Mouse (Mus musculus): Measurements from ENCODE around the gene Insl3. TPM values are rescaled to one million over a fixed set of nuclear protein-coding genes. Genes with fewer than 3 reads are reported as not detected.
A peak's percentile ranks its signal among the peaks of the same experiment; 100 is the strongest.

The Insl3 gene
- polyA plus RNA-seq, 1 experiment from 2014 or later = not detected

DNA sequence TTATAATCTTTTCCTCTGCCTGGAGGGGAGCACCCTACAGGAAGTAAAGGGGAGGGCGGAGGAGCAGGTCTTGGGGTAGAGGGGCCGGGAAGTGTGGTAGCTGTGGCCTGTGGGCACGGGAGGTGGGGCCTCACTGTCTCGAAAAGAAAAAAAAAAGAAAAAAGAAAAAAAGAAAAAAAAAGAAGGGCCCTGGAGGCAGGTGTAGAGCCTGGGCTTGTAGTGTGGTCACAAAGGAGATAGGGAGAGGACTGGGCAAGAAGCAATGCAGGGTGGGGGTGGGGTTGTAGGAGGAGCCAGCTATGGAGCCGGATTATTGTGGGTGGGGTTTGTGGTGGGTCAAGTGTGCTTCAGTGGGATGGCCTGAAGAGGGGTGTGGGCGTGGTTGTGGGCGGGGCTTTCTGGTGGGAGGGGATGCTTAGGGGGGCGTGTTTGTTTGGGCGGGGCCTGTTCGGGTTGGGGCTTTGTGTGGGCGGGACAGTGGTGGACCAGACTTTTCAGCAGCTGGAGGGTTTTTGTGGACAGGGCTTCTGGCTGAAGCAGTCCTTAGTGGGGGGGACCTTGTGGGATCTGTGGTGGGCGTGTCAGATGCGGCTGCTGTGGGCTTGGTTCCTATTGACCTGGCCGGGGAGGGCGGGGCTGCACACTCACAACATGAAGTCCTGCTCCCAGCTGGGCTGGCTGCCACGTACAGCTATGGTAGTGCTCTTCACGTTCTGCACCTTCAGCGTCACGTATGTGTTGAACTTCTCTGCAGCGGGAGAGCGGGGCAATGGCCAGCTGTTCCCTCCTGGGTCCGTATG lies 23.5 kb upstream of the Insl3 start:
- peak; percentile 84 for DNase-seq (ENCODE audit: low spot score)
- Histone ChIP-seq H3K27me3 (ENCODE audit: control insufficient read depth, insufficient read depth, low read length) (peaks cover 16% of the 10 kb centered on the region), H3K4me3 (ENCODE audit: low read depth, low read length) (no peak overlapping the region), H3K9ac (replicated peaks; ENCODE audit: low read length) (no peak overlapping the region), H3K4me2 (ENCODE audit: low read depth, low read length) (peak overlapping the region; percentile 36), H3K27ac (replicated peaks; ENCODE audit: low read depth, low read length) (no peak overlapping the region), H3K4me1 (ENCODE audit: control insufficient read depth, insufficient read depth, low read length) (peaks cover 3% of the 10 kb centered on the region; the same call in 1 of the 2 replicates), H3K36me3 (replicated peaks; ENCODE audit: control insufficient read depth, insufficient read depth, low read depth, low read length) (no peaks in the 10 kb centered on the region), H3K9me3 (replicated peaks; ENCODE audit: control insufficient read depth, low read length) (no peaks in the 10 kb centered on the region)
- peak; percentile 16 for ATAC-seq (replicated peaks; ENCODE audit: insufficient number of reproducible peaks, low FRiP score, low TSS enrichment, low read depth)
- WGBS = 3% methylated on average over 21 of the region's 22 CpGs

DNA sequence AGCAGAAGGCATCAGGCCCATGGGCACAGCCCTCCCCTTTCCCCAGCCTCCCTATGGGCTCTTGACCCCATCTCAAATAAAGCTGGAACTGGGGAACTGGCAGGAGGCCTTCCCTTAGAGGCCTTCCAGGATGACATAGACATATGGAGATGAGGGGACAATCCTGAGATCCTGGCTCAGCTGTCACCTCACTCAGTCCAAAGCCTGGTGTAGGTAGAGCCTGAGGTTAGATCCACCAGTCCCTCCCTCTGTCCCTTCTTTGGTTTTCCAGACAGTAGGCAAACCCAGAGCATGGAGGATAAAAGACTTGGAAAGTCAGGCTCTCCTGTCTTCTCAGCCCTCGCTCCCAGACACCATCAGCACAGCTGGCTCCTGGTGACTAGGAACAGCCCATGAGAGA lies 22.2 kb upstream of the Insl3 start:
- Histone ChIP-seq H3K9me3 (replicated peaks; ENCODE audit: control insufficient read depth, low read length) (no peaks in the 10 kb centered on the region), H3K4me1 (ENCODE audit: control insufficient read depth, insufficient read depth, low read length) (peaks cover 5% of the 10 kb centered on the region; the same call in 1 of the 2 replicates)

DNA sequence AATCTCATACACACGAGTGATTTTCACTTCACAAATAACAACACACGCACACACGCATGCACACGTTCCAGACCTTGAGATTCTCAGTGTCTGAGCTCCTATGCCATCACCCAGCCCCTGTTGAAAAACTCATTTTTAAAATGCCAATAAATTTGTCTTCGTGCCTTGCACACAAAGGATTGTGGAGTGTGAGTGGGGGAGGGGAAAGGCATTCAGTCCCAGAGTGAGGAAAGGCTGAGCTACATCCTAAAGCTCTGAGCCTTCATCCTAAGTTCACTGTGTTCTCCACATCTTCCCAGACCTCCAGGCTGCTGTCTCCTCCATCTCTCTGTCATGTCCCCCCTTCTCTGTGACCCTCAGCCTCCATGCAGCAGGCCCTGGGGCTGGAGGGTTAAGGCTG lies 21.8 kb upstream of the Insl3 start:
- ATAC-seq (replicated peaks; ENCODE audit: insufficient number of reproducible peaks, low FRiP score, low TSS enrichment, low read depth) (no peak), DNase-seq (ENCODE audit: low spot score) (no peak)
- H3K4me3 ChIP-seq (ENCODE audit: low read depth, low read length) = no peak overlapping the region
- H3K9ac ChIP-seq (replicated peaks; ENCODE audit: low read length) = no peak overlapping the region
- H3K4me1 ChIP-seq (ENCODE audit: control insufficient read depth, insufficient read depth, low read length) = peaks cover 5% of the 10 kb centered on the region; the same call in 1 of the 2 replicates
- H3K36me3 ChIP-seq (replicated peaks; ENCODE audit: control insufficient read depth, insufficient read depth, low read depth, low read length) = no peaks in the 10 kb centered on the region
- no peak overlapping the region for H3K4me2 ChIP-seq (ENCODE audit: low read depth, low read length)
- peaks cover 19% of the 10 kb centered on the region for H3K27me3 ChIP-seq (ENCODE audit: control insufficient read depth, insufficient read depth, low read length)
- no peak overlapping the region for H3K27ac ChIP-seq (replicated peaks; ENCODE audit: low read depth, low read length)
- no peaks in the 10 kb centered on the region for H3K9me3 ChIP-seq (replicated peaks; ENCODE audit: control insufficient read depth, low read length)
- 53% methylated on average over 5 of the region's 5 CpGs for WGBS

More for the DNA sequence above, 22.2 kb upstream of the Insl3 start:
- no peak overlapping the region for H3K27ac ChIP-seq (replicated peaks; ENCODE audit: low read depth, low read length)
- DNase-seq (ENCODE audit: low spot score) = no peak
- ATAC-seq (replicated peaks; ENCODE audit: insufficient number of reproducible peaks, low FRiP score, low TSS enrichment, low read depth) = no peak
- 56% methylated on average over 1 of the region's 1 CpGs for WGBS
- no peak overlapping the region for H3K4me3 ChIP-seq (ENCODE audit: low read depth, low read length)
- no peak overlapping the region for H3K4me2 ChIP-seq (ENCODE audit: low read depth, low read length)
- no peak overlapping the region for H3K9ac ChIP-seq (replicated peaks; ENCODE audit: low read length)
- peaks cover 19% of the 10 kb centered on the region for H3K27me3 ChIP-seq (ENCODE audit: control insufficient read depth, insufficient read depth, low read length)
- H3K36me3 ChIP-seq (replicated peaks; ENCODE audit: control insufficient read depth, insufficient read depth, low read depth, low read length) = no peaks in the 10 kb centered on the region

DNA sequence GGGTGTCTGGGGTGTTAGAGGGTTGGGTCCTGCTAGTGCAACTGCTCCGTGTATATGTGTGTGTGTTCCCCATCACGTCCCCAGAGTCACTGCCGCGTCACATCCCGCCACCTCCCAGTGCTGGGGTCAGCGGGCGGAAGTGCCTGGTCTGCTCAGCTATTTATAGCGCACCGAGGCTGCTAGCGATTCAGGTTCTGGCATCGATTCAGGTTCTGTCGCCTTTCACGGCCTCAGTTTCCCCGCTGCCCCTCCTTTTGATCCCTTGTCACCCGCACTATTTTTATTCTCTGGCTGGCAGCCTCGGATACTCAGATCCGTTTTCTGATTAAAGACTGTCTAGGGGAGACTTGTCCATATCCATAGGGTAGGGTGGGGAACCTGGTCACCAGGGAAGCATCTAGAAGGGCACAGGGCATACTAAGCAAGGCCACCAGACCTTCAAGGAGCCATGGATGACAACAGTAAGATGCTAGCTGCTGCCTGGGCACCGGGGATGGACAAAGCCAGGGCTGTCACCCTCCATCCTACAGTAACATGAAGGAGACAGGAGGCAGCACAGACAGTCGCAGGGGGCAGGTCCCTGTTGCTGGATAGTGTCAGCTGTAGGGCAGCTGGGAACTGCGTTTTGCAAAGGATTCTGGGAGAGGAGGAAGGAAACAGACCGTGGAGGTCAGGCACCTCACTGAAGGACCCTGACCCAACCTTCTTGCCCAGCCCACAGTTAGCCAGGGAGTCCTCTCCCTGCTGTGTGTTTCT lies 20.6 kb upstream of the Insl3 start:
- Histone ChIP-seq H3K9ac (replicated peaks; ENCODE audit: low read length) (no peak overlapping the region), H3K4me2 (ENCODE audit: low read depth, low read length) (peak overlapping the region; percentile 21; the same call in 1 of the 2 replicates), H3K9me3 (replicated peaks; ENCODE audit: control insufficient read depth, low read length) (no peaks in the 10 kb centered on the region), H3K4me1 (ENCODE audit: control insufficient read depth, insufficient read depth, low read length) (peaks cover 5% of the 10 kb centered on the region; the same call in 1 of the 2 replicates), H3K27ac (replicated peaks; ENCODE audit: low read depth, low read length) (no peak overlapping the region), H3K36me3 (replicated peaks; ENCODE audit: control insufficient read depth, insufficient read depth, low read depth, low read length) (no peaks in the 10 kb centered on the region), H3K27me3 (ENCODE audit: control insufficient read depth, insufficient read depth, low read length) (peaks cover 19% of the 10 kb centered on the region), H3K4me3 (ENCODE audit: low read depth, low read length) (no peak overlapping the region)
- ATAC-seq (replicated peaks; ENCODE audit: insufficient number of reproducible peaks, low FRiP score, low TSS enrichment, low read depth) (no peak), DNase-seq (ENCODE audit: low spot score) (no peak)
- 3% methylated on average over 21 of the region's 21 CpGs for WGBS

DNA sequence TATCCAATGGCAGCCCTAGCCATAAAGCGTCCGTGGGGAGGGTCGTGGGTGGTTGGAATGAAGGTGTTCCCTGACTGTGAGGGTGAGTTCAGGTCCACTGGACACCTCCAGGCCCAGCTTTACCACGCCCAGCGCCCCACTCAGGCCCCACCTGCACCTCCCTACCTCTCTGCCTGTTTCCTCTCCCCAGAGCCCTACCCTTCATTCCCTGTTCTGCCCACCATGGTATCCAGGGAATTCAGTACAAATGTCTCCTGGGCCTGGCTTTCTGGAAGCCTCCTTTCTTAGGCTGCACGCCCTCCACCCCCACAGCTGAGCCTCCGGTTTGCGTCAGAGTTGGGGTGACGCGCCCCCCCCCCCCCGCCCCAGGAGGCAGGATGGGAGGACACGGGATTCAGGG lies 18.8 kb upstream of the Insl3 start:
- no peaks in the 10 kb centered on the region for H3K9me3 ChIP-seq (replicated peaks; ENCODE audit: control insufficient read depth, low read length)
- H3K4me1 ChIP-seq (ENCODE audit: control insufficient read depth, insufficient read depth, low read length) = peaks cover 5% of the 10 kb centered on the region; the same call in 1 of the 2 replicates
- H3K9ac ChIP-seq (replicated peaks; ENCODE audit: low read length) = peak overlapping the region; percentile 14; the same call in 1 of the 2 replicates
- 9% methylated on average over 12 of the region's 12 CpGs for WGBS
- peak overlapping the region; percentile 93 for H3K4me2 ChIP-seq (ENCODE audit: low read depth, low read length)
- ATAC-seq (replicated peaks; ENCODE audit: insufficient number of reproducible peaks, low FRiP score, low TSS enrichment, low read depth) = peak; percentile 4; the same call in 1 of the 2 replicates
- H3K4me3 ChIP-seq (ENCODE audit: low read depth, low read length) = peak overlapping the region; percentile 44
- peaks cover 20% of the 10 kb centered on the region for H3K27me3 ChIP-seq (ENCODE audit: control insufficient read depth, insufficient read depth, low read length)
- H3K27ac ChIP-seq (replicated peaks; ENCODE audit: low read depth, low read length) = no peak overlapping the region
- no peaks in the 10 kb centered on the region for H3K36me3 ChIP-seq (replicated peaks; ENCODE audit: control insufficient read depth, insufficient read depth, low read depth, low read length)
- no peak for DNase-seq (ENCODE audit: low spot score)

DNA sequence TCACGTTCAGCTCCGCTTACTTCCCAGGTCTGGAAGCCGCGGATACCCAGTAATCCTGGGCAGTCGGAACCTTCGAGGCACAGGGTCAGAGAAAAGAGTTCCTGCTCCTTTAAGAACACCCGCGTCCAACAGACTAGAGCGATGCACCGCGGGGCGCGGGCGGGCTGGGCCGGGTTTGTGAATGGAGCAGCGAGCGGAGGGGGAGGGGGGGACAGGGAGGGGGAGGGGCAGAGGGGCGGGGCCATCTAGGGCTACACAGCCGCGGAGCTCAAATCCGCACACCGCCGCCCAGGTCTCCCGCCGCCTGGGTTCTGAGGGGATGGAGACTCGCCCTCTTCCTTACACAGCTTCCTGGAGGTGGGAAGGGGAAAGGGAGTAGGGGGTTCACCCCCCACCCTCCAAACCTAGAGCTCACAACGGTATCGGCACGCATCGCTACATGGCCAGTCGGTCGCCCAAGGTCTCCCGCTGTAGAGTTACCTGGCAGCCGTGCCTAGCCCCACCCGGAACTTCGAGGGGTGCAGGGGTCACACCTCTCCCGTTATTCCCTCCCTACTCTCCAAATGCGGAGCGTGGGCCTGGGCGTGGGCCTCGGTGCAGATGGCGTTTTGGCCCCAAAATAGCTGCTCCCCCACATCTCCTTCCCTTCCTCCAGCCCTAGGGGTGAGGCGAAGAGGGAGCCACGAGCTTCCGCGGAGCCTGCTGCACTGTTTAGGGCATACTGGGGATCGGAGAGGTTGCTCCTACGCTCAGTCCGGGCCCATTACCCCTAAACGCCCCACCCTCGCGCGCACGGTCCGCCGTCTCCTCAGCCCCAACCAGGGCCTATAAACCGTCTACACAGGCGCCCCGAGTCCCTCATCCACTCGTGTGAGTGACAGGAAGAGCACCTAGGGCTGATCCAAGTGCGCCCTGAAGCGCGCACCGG lies 18.1 kb upstream of the Insl3 start:
- peak overlapping the region; percentile 44 for H3K4me3 ChIP-seq (ENCODE audit: low read depth, low read length)
- DNase-seq (ENCODE audit: low spot score) (peak; percentile 79), ATAC-seq (replicated peaks; ENCODE audit: insufficient number of reproducible peaks, low FRiP score, low TSS enrichment, low read depth) (peak; percentile 55)
- H3K9me3 ChIP-seq (replicated peaks; ENCODE audit: control insufficient read depth, low read length) = no peaks in the 10 kb centered on the region
- H3K36me3 ChIP-seq (replicated peaks; ENCODE audit: control insufficient read depth, insufficient read depth, low read depth, low read length) = no peaks in the 10 kb centered on the region
- peak overlapping the region; percentile 93 for H3K4me2 ChIP-seq (ENCODE audit: low read depth, low read length)
- peaks cover 3% of the 10 kb centered on the region; the same call in 1 of the 2 replicates for H3K4me1 ChIP-seq (ENCODE audit: control insufficient read depth, insufficient read depth, low read length)
- WGBS = under 1% methylated on average over 54 of the region's 64 CpGs
- H3K27ac ChIP-seq (replicated peaks; ENCODE audit: low read depth, low read length) = no peak overlapping the region
- H3K9ac ChIP-seq (replicated peaks; ENCODE audit: low read length) = peak overlapping the region; percentile 14; the same call in 1 of the 2 replicates
- peaks cover 26% of the 10 kb centered on the region for H3K27me3 ChIP-seq (ENCODE audit: control insufficient read depth, insufficient read depth, low read length)

DNA sequence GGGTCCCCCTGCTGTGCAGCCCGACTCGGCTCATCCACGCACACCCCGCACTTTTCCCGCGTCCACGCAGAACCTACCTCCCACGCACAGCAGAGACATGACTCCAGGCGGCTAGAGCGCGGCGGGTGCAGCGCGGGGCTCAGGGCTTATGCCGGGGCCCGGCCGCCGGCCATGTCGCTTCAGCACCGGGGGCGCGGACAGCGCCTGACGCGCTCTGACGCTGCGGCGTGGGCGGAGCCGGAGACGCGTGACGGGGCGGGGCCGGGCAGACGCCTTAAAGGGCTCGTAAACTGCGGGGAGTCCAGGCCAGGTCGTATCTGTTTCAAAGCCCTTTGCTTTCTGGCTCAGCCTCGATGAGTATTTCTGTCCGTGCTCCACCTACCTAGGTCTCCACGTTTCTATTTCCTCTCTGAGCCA lies 17.5 kb upstream of the Insl3 start, which contains the start of gene Unc13a:
Unc13a (minus strand) TSS at position 209 of the 417 bp plus-strand sequence.
- DNase-seq (ENCODE audit: low spot score) = peak; percentile 93
- ATAC-seq (replicated peaks; ENCODE audit: insufficient number of reproducible peaks, low FRiP score, low TSS enrichment, low read depth) = peak; percentile 36
- peak within 1 kb of the TSS; percentile 44 for H3K4me3 ChIP-seq (ENCODE audit: low read depth, low read length)
- no peaks in the 10 kb centered on the region for H3K36me3 ChIP-seq (replicated peaks; ENCODE audit: control insufficient read depth, insufficient read depth, low read depth, low read length)
- peaks cover 26% of the 10 kb centered on the region for H3K27me3 ChIP-seq (ENCODE audit: control insufficient read depth, insufficient read depth, low read length)
- H3K9me3 ChIP-seq (replicated peaks; ENCODE audit: control insufficient read depth, low read length) = no peaks in the 10 kb centered on the region
- under 1% methylated on average over 42 of the region's 42 CpGs for WGBS
- H3K9ac ChIP-seq (replicated peaks; ENCODE audit: low read length) = no peak within 1 kb of the TSS; the same call in 1 of the 2 replicates
- 0 out of 2 replicates have a peak, but pooled peaks cover 3% of the 10 kb centered on the region for H3K4me1 ChIP-seq (ENCODE audit: control insufficient read depth, insufficient read depth, low read length)
- no peak within 1 kb of the TSS for H3K27ac ChIP-seq (replicated peaks; ENCODE audit: low read depth, low read length)
- peak within 1 kb of the TSS; percentile 93 for H3K4me2 ChIP-seq (ENCODE audit: low read depth, low read length)
